Mouse (Mus musculus): ENCODE measurements around the gene Prdm9. TPM values are rescaled to one million over a fixed set of nuclear protein-coding genes. Genes with fewer than 3 reads are reported as not detected.
A peak's percentile ranks its signal among the peaks of the same experiment; 100 is the strongest.

Prdm9 gene
- 2.9 and 3.2 TPM in 2 replicates for polyA plus RNA-seq (2012; rRNA removed)

DNA sequence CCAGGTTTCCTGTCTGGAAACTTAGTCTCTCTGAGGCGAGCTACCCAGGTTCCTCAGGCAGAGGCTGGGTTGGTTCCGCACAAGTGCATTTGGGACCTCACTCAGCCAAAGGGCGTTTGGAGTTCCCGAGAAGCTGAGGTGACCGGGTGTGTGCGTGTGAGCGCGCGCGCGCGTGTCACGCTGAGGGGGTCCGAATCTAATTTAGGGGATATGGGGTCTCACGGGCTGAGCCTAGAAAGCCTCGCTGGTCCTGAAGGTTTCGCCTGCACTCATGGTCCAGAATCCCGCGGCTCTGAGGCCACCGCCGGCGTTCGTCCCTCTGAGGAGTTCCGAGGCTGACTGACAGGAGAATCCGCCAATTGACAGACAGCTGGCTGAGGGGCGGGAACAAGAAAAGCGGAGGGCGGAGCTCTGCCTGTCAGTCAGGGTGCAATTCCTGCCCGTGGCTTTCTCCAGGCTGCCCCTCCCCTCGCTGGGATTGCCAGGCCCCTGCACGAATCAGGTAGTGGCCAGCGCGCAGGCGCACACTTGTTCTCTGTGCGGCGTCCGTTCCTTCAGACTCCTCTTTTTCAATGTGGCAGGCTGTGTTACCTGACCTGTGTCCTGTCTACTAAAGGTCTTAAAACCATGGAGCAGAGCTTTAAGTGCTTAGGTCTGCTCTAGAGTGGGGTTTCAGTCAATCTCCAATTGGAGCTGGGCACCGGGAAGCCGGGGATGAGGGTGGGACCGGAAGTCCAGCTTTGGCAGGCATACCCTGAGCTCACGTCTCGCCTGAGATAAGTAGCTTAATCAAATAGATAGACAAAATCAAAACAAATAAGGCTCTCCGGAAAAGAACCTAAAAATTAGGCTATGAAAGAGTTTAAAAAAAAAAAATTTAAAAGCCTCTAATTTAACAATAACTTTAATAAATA lies at the start of gene Prdm9:
TSS of gene Prdm9 (minus strand) at position 341 of the 914 bp plus-strand sequence.
- H3K4me3 ChIP-seq (ENCODE audit: control insufficient read depth, low read depth, low read length) = peak within 1 kb of the TSS; percentile 95
- TF ChIP-seq CTCF (IDR thresholded peaks at IDR 0.05; ENCODE audit: control insufficient read depth, insufficient read depth, insufficient replicate concordance, low read depth, low read length) (no peak), POLR2A (IDR thresholded peaks at IDR 0.05; ENCODE audit: control insufficient read depth, low read depth, low read length) (peak; percentile 76; the same call in 1 of the 2 replicates)
- H3K27me3 ChIP-seq (ENCODE audit: control insufficient read depth, insufficient read depth, low read length) = no peaks in the 10 kb centered on the region
- peak within 1 kb of the TSS; percentile 99 for H3K27ac ChIP-seq (ENCODE audit: control insufficient read depth, insufficient read depth, low read depth, low read length)
- peaks cover 10% of the 10 kb centered on the region for H3K4me1 ChIP-seq (ENCODE audit: control insufficient read depth, insufficient read depth, low read length)
- no peaks in the 10 kb centered on the region for H3K36me3 ChIP-seq (ENCODE audit: control insufficient read depth, insufficient read depth, low read length)

DNA sequence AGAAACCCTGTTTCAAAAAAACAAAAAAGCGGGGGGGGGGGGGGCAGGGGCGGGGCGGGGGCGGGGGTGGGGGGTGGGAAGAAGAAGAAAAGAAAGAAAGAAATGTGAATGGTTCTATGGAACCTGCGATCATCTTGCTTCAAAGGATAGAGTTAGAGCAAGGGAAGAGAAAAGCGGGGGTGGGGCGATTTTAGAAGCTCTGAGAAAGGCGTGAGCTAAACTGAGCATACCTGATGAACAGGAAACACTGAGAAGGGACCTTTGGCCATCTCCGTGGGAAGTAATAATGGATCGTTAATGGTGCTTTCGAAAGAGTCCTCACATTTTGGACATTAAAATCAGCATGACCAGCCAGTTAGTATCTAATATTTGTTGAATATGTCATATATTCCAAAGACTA lies 35.3 kb upstream of the Prdm9 start:
- no peak overlapping the region for H3K4me3 ChIP-seq (ENCODE audit: control insufficient read depth, low read depth, low read length)
- H3K36me3 ChIP-seq (ENCODE audit: control insufficient read depth, insufficient read depth, low read length) = no peaks in the 10 kb centered on the region
- TF ChIP-seq POLR2A (IDR thresholded peaks at IDR 0.05; ENCODE audit: control insufficient read depth, low read depth, low read length) = no peak
- no peaks in the 10 kb centered on the region for H3K4me1 ChIP-seq (ENCODE audit: control insufficient read depth, insufficient read depth, low read length)
- no peak overlapping the region for H3K27ac ChIP-seq (ENCODE audit: control insufficient read depth, insufficient read depth, low read depth, low read length)
- no peaks in the 10 kb centered on the region for H3K27me3 ChIP-seq (ENCODE audit: control insufficient read depth, insufficient read depth, low read length)

DNA sequence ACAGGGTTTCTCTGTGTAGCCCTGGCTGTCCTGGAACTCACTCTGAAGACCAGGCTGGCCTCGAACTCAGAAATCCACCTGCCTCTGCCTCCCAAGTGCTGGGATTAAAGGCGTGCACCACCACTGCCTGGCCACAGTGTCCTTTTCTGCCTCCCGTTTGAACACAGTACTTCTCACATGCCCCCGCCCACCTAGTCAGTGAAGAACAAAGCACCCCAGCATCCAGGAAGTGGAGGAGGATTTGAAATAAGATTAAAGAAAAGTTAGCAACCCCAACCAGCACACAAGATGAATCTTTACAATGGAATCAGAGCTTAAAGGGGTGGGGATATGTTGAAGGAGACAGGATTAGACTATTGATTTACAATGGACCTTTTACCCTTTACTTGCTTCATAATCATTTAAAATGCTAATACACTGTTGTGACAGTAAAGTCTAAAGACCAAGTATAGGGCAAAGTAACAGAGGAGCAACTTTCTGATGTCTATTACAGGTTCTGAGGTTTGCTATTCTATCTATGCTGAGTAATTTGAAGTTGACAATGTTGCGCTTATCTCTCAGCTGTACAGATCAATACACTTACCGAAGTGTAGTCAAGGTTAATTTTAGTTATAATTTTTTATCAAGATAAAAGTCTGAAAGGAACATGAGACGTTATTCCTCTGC lies 27.2 kb upstream of the Prdm9 start:
- Histone ChIP-seq H3K4me3 (ENCODE audit: control insufficient read depth, low read depth, low read length) (no peak overlapping the region), H3K36me3 (ENCODE audit: control insufficient read depth, insufficient read depth, low read length) (no peaks in the 10 kb centered on the region), H3K4me1 (ENCODE audit: control insufficient read depth, insufficient read depth, low read length) (no peaks in the 10 kb centered on the region), H3K27me3 (ENCODE audit: control insufficient read depth, insufficient read depth, low read length) (no peaks in the 10 kb centered on the region), H3K27ac (ENCODE audit: control insufficient read depth, insufficient read depth, low read depth, low read length) (no peak overlapping the region)
- TF ChIP-seq POLR2A (IDR thresholded peaks at IDR 0.05; ENCODE audit: control insufficient read depth, low read depth, low read length) (no peak), CTCF (IDR thresholded peaks at IDR 0.05; ENCODE audit: control insufficient read depth, insufficient read depth, insufficient replicate concordance, low read depth, low read length) (no peak)

DNA sequence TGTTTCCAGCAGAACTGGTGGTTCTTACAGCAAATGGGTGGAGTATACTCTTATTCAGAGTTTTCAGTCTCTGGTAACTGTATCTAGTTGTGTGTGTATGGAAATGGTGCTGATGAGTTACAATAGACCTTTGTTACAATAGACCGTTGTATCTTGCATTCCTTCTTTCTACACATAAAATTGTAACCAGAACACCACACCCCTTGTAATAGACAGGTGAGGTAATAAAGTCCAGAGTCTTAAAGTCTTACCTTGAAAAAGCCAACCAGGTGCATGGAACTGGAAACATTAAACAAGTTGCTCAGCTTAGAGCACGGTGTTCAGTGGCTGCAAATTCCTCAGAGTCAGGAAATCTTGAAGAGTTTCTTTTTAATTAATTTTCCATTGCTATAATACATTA lies 24.0 kb upstream of the Prdm9 start:
- no peaks in the 10 kb centered on the region for H3K36me3 ChIP-seq (ENCODE audit: control insufficient read depth, insufficient read depth, low read length)
- H3K27ac ChIP-seq (ENCODE audit: control insufficient read depth, insufficient read depth, low read depth, low read length) = no peak overlapping the region
- no peak for TF ChIP-seq POLR2A (IDR thresholded peaks at IDR 0.05; ENCODE audit: control insufficient read depth, low read depth, low read length)
- no peak for TF ChIP-seq CTCF (IDR thresholded peaks at IDR 0.05; ENCODE audit: control insufficient read depth, insufficient read depth, insufficient replicate concordance, low read depth, low read length)
- no peaks in the 10 kb centered on the region for H3K27me3 ChIP-seq (ENCODE audit: control insufficient read depth, insufficient read depth, low read length)
- no peak overlapping the region for H3K4me3 ChIP-seq (ENCODE audit: control insufficient read depth, low read depth, low read length)
- H3K4me1 ChIP-seq (ENCODE audit: control insufficient read depth, insufficient read depth, low read length) = no peaks in the 10 kb centered on the region

DNA sequence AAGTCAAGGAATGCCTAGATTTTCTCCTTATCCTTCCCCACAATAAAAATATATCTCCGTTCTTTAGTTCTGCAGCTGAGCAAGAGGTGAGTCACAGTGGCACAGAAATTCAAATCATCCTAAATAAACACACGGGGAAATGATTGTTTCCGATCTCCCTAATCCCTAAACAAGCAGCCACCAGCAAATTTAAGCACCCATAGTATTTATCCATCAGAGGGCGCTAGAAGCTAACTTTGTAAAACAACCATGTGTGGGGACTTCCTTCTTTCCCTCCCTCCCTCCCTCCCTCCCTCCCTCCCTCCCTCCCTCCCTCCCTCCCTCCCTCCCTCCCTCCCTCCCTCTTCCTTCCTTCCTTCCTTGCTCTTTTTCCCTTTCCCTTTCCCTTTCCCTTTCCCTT lies 21.5 kb upstream of the Prdm9 start:
- H3K36me3 ChIP-seq (ENCODE audit: control insufficient read depth, insufficient read depth, low read length) = no peaks in the 10 kb centered on the region

DNA sequence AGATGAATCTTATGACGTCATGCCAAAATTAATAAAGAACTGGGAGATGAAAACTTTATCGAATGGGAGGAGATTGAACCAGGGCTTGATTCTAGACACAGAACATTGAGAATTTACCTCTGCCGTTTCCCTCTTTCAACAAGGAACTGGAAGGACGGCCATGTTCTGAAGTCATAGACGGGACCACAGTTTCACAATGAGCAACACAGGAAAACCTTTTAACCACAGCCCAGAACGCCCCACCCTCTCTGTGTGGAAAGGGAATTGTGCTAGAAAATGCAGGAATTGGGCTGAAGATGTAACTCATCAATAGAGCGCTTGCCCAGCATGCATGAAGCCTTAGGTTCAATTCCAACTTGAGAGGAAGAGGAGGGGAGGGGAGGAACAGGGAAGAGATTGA lies 18.9 kb upstream of the Prdm9 start:
- Histone ChIP-seq H3K27ac (ENCODE audit: control insufficient read depth, insufficient read depth, low read depth, low read length) (no peak overlapping the region), H3K4me3 (ENCODE audit: control insufficient read depth, low read depth, low read length) (no peak overlapping the region), H3K4me1 (ENCODE audit: control insufficient read depth, insufficient read depth, low read length) (no peaks in the 10 kb centered on the region), H3K27me3 (ENCODE audit: control insufficient read depth, insufficient read depth, low read length) (no peaks in the 10 kb centered on the region), H3K36me3 (ENCODE audit: control insufficient read depth, insufficient read depth, low read length) (no peaks in the 10 kb centered on the region)
- no peak for TF ChIP-seq CTCF (IDR thresholded peaks at IDR 0.05; ENCODE audit: control insufficient read depth, insufficient read depth, insufficient replicate concordance, low read depth, low read length)
- TF ChIP-seq POLR2A (IDR thresholded peaks at IDR 0.05; ENCODE audit: control insufficient read depth, low read depth, low read length) = no peak

More for the DNA sequence above, 21.5 kb upstream of the Prdm9 start:
- H3K27ac ChIP-seq (ENCODE audit: control insufficient read depth, insufficient read depth, low read depth, low read length) = no peak overlapping the region
- H3K4me3 ChIP-seq (ENCODE audit: control insufficient read depth, low read depth, low read length) = no peak overlapping the region
- TF ChIP-seq POLR2A (IDR thresholded peaks at IDR 0.05; ENCODE audit: control insufficient read depth, low read depth, low read length) (no peak), CTCF (IDR thresholded peaks at IDR 0.05; ENCODE audit: control insufficient read depth, insufficient read depth, insufficient replicate concordance, low read depth, low read length) (no peak)
- no peaks in the 10 kb centered on the region for H3K4me1 ChIP-seq (ENCODE audit: control insufficient read depth, insufficient read depth, low read length)
- no peaks in the 10 kb centered on the region for H3K27me3 ChIP-seq (ENCODE audit: control insufficient read depth, insufficient read depth, low read length)

DNA sequence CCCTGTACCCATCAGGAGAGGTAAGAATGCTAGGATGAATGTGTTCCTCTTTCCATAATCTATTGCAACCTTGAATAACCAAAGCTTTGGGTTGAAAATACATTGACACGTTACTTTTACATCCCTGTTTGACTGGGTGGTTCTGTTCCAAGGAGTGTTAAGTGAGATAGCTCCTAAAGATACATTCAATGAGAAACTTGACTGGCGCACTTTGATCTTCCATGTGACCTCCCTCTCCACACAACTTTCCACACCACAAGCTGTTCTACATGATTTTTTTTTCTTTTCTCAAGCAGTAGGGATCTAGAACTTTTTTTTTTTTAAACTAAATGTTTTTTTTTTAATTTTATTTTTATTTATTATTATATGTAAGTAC lies 15.9 kb upstream of the Prdm9 start:
- Histone ChIP-seq H3K4me3 (ENCODE audit: control insufficient read depth, low read depth, low read length) (no peak overlapping the region), H3K27me3 (ENCODE audit: control insufficient read depth, insufficient read depth, low read length) (no peaks in the 10 kb centered on the region), H3K4me1 (ENCODE audit: control insufficient read depth, insufficient read depth, low read length) (no peaks in the 10 kb centered on the region), H3K36me3 (ENCODE audit: control insufficient read depth, insufficient read depth, low read length) (no peaks in the 10 kb centered on the region), H3K27ac (ENCODE audit: control insufficient read depth, insufficient read depth, low read depth, low read length) (no peak overlapping the region)
- TF ChIP-seq CTCF (IDR thresholded peaks at IDR 0.05; ENCODE audit: control insufficient read depth, insufficient read depth, insufficient replicate concordance, low read depth, low read length) (no peak), POLR2A (IDR thresholded peaks at IDR 0.05; ENCODE audit: control insufficient read depth, low read depth, low read length) (no peak)

Data from testis, adult 2 months (tissue).